Mouse (Mus musculus): Measurements from ENCODE around the gene Gm49388. TPM values are rescaled to one million over a fixed set of nuclear protein-coding genes. Genes with fewer than 3 reads are reported as not detected.

Gene Gm49388
- polyA plus RNA-seq, 1 experiment, result not detected

GRCm38 (mm10) chr7:127760478-127760877, 24.9 kb upstream of the Gm49388 start:
- TF ChIP-seq CTCF (conservative IDR thresholded peaks at IDR 0.05; ENCODE audit: insufficient read depth, insufficient read length, low read depth, low read length) (no peak), POLR2A (IDR thresholded peaks at IDR 0.05; ENCODE audit: low read depth, low read length) (no peak)
- Histone ChIP-seq H3K36me3 (ENCODE audit: control insufficient read depth, insufficient read depth, low read length) (no peaks in the 10 kb centered on the region), H3K27me3 (replicated peaks; ENCODE audit: control insufficient read depth, insufficient read depth, low read length) (no peaks in the 10 kb centered on the region), H3K4me1 (ENCODE audit: control insufficient read depth, insufficient read depth, low read length) (0 out of 2 replicates have a peak, but pooled peaks cover 3% of the 10 kb centered on the region), H3K27ac (ENCODE audit: insufficient read depth, low read depth, low read length) (no peak overlapping the region), H3K4me3 (ENCODE audit: insufficient read depth, low read depth, low read length) (no peak overlapping the region)
- WGBS, result 56% methylated on average over 3 of the region's 3 CpGs
- DNase-seq, result no peak

- TF ChIP-seq POLR2A (IDR thresholded peaks at IDR 0.05; ENCODE audit: low read depth, low read length) (no peak), CTCF (conservative IDR thresholded peaks at IDR 0.05; ENCODE audit: insufficient read depth, insufficient read length, low read depth, low read length) (peak; percentile 88)
- Histone ChIP-seq H3K4me1 (ENCODE audit: control insufficient read depth, insufficient read depth, low read length) (0 out of 2 replicates have a peak, but pooled peaks cover 3% of the 10 kb centered on the region), H3K27me3 (replicated peaks; ENCODE audit: control insufficient read depth, insufficient read depth, low read length) (no peaks in the 10 kb centered on the region), H3K4me3 (ENCODE audit: insufficient read depth, low read depth, low read length) (no peak overlapping the region), H3K27ac (ENCODE audit: insufficient read depth, low read depth, low read length) (no peak overlapping the region), H3K36me3 (ENCODE audit: control insufficient read depth, insufficient read depth, low read length) (no peaks in the 10 kb centered on the region)
- peak; percentile 74 for DNase-seq
- 11% methylated on average over 7 of the region's 7 CpGs for WGBS
These were observed 24.4 kb upstream of the Gm49388 start for GRCm38 (mm10) chr7:127761026-127761425.

DNA sequence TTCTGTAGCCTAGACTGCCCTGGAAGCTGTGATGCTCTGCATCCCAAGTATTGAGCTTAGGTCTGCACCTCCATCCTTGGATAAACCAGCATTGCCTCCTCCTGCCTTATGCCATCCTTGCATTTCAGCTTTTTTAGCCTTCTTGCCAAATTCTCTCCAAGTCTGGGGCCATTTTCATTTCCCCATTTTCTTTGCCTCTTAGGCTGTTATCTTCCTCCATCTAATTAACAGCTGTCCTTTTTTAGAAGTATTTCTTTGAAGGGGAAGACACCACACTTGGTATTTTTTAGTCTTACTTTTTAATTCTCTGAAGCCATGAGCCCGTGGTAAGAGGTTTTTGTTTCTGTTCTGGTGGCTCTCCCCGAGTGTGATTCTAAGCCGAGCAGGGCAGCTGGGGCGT, 21.8 kb upstream of the Gm49388 start:
- Histone ChIP-seq H3K4me1 (ENCODE audit: control insufficient read depth, insufficient read depth, low read length) (0 out of 2 replicates have a peak, but pooled peaks cover 3% of the 10 kb centered on the region), H3K36me3 (ENCODE audit: control insufficient read depth, insufficient read depth, low read length) (no peaks in the 10 kb centered on the region), H3K27me3 (replicated peaks; ENCODE audit: control insufficient read depth, insufficient read depth, low read length) (no peaks in the 10 kb centered on the region), H3K27ac (ENCODE audit: insufficient read depth, low read depth, low read length) (no peak overlapping the region), H3K4me3 (ENCODE audit: insufficient read depth, low read depth, low read length) (no peak overlapping the region)
- no peak for DNase-seq
- no peak for TF ChIP-seq POLR2A (IDR thresholded peaks at IDR 0.05; ENCODE audit: low read depth, low read length)
- TF ChIP-seq CTCF (conservative IDR thresholded peaks at IDR 0.05; ENCODE audit: insufficient read depth, insufficient read length, low read depth, low read length), result no peak
- 87% methylated on average over 4 of the region's 4 CpGs for WGBS

- TF ChIP-seq POLR2A (IDR thresholded peaks at IDR 0.05; ENCODE audit: low read depth, low read length), result no peak
- TF ChIP-seq CTCF (conservative IDR thresholded peaks at IDR 0.05; ENCODE audit: insufficient read depth, insufficient read length, low read depth, low read length), result no peak
- H3K4me1 ChIP-seq (ENCODE audit: control insufficient read depth, insufficient read depth, low read length), result peaks cover 5% of the 10 kb centered on the region; the same call in 1 of the 2 replicates
- no peak overlapping the region for H3K4me3 ChIP-seq (ENCODE audit: insufficient read depth, low read depth, low read length)
- DNase-seq, result peak; percentile 48
- 54% methylated on average over 2 of the region's 2 CpGs for WGBS
- no peak overlapping the region for H3K27ac ChIP-seq (ENCODE audit: insufficient read depth, low read depth, low read length)
- H3K27me3 ChIP-seq (replicated peaks; ENCODE audit: control insufficient read depth, insufficient read depth, low read length), result no peaks in the 10 kb centered on the region
- no peaks in the 10 kb centered on the region for H3K36me3 ChIP-seq (ENCODE audit: control insufficient read depth, insufficient read depth, low read length)
These were observed 19.7 kb upstream of the Gm49388 start for GRCm38 (mm10) chr7:127765756-127766155.

DNA sequence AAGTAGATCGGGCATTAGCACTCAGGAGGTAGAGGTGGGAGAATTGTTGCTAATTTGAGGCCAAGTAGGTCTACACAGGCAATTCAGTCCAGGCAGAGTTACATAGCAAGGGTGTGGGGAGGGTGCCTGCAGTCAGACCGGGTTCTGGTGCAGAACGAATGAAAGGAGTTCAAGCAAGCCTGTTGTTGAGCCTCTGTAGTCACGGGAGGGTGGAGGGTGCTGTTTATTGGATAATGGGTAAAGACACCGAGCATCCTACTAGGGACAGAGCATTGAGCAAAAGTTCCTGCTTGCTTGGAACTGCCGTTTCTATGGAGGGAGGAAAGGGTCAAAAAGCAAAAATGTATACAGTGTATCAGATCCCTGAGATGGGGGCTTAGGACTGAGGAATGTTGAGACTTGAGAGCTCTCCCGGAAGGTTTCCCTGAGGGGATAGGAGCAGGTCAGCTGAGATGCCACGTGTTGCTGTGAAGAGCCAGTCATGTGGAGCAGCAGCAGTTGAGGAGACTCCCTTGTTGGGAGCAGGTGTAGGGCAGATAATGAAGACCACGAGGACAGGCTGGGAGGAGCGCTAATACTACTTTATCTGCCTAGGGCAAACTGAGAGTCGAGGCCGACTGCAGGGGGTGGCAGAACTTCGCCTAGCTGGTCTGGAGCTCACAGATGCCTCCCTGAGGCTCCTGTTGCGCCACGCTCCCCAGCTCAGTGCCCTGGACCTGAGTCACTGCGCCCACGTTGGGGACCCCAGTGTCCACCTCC, 18.4 kb upstream of the Gm49388 start:
- TF ChIP-seq POLR2A (IDR thresholded peaks at IDR 0.05; ENCODE audit: low read depth, low read length) (no peak), CTCF (conservative IDR thresholded peaks at IDR 0.05; ENCODE audit: insufficient read depth, insufficient read length, low read depth, low read length) (no peak)
- Histone ChIP-seq H3K4me1 (ENCODE audit: control insufficient read depth, insufficient read depth, low read length) (peaks cover 6% of the 10 kb centered on the region; the same call in 1 of the 2 replicates), H3K36me3 (ENCODE audit: control insufficient read depth, insufficient read depth, low read length) (no peaks in the 10 kb centered on the region), H3K4me3 (ENCODE audit: insufficient read depth, low read depth, low read length) (no peak overlapping the region), H3K27me3 (replicated peaks; ENCODE audit: control insufficient read depth, insufficient read depth, low read length) (no peaks in the 10 kb centered on the region), H3K27ac (ENCODE audit: insufficient read depth, low read depth, low read length) (no peak overlapping the region)
- WGBS, result 74% methylated on average over 17 of the region's 17 CpGs
- DNase-seq, result no peak

DNA sequence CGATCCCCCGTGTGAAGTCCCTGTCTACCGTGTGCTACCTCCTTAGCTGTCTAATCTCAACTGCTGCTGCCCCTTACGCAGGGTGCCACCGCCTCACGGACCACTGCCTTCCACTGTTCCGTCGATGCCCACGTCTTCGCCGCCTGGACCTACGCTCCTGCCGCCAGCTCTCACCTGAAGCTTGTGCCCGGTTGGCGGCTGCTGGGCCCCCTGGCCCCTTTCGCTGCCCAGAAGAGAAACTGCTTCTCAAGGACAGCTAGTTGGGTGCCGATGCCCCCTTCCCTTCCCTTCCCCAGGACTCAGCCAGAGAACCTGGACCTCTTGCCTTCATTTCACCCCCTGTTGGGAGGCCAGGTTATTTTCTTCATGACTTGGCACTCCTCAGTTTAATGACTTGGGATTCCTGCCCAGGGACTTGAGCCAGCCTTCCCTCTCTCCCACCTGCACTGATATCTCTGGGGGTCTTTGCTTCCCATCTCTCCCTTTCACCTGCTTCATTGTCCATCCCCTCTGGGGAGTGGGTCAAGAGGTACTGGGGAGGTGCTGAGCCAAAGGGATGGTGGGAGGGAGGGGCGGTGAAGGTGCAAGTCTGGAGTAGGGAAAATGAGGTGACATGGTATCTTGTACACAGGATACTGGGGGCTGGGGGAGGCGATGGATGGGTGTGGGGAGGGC, 17.6 kb upstream of the Gm49388 start:
- TF ChIP-seq CTCF (conservative IDR thresholded peaks at IDR 0.05; ENCODE audit: insufficient read depth, insufficient read length, low read depth, low read length) (no peak), POLR2A (IDR thresholded peaks at IDR 0.05; ENCODE audit: low read depth, low read length) (no peak)
- Histone ChIP-seq H3K36me3 (ENCODE audit: control insufficient read depth, insufficient read depth, low read length) (no peaks in the 10 kb centered on the region), H3K27ac (ENCODE audit: insufficient read depth, low read depth, low read length) (no peak overlapping the region), H3K4me1 (ENCODE audit: control insufficient read depth, insufficient read depth, low read length) (peaks cover 6% of the 10 kb centered on the region; the same call in 1 of the 2 replicates), H3K4me3 (ENCODE audit: insufficient read depth, low read depth, low read length) (no peak overlapping the region), H3K27me3 (replicated peaks; ENCODE audit: control insufficient read depth, insufficient read depth, low read length) (no peaks in the 10 kb centered on the region)
- 93% methylated on average over 19 of the region's 19 CpGs for WGBS
- no peak for DNase-seq
